Mouse (Mus musculus) forebrain, embryonic 16.5 days (tissue): Measurements from ENCODE around the gene Clstn3. TPM values are rescaled to one million over a fixed set of nuclear protein-coding genes. Genes with fewer than 3 reads are reported as not detected.
A peak's percentile ranks its signal among the peaks of the same experiment; 100 is the strongest.
"Not testable (repeated sequence)": the region's sequence is repeated elsewhere in the genome, so short reads cannot be mapped to it uniquely, and the experiment has no call there.

Experiments used
- ATAC-seq: fragments of 200-750 bp; cut with Nextera tagmentation; 2 replicates; pipeline ENCODE4 v1.8.0; 2017; ENCODE audit warnings: mild to moderate bottlenecking, moderate library complexity
- H3K27ac ChIP-seq: fragments of 300-500 bp; sonication (generic); 2 replicates; pipeline ENCODE4 v1.5.1; 2014; ENCODE audit warnings: low read length, control low read depth
- H3K27me3 ChIP-seq: fragments of 300-500 bp; sonication (generic); replicated peaks from 2 replicates; pipeline ENCODE4 v1.6.1; 2014; ENCODE audit warnings: low read length; ENCODE audit not compliant: control insufficient read depth, insufficient read depth
- H3K36me3 ChIP-seq: fragments of 300-500 bp; sonication (generic); 2 replicates; pipeline ENCODE4 v1.6.1; 2014; ENCODE audit not compliant: control insufficient read depth, insufficient read depth
- H3K4me1 ChIP-seq: fragments of 300-500 bp; sonication (generic); replicated peaks from 2 replicates; pipeline ENCODE4 v1.6.1; 2014; ENCODE audit warnings: low read length; ENCODE audit not compliant: control insufficient read depth, insufficient read depth
- H3K4me2 ChIP-seq: fragments of 300-500 bp; sonication (generic); 2 replicates; pipeline ENCODE4 v1.6.1; 2014; ENCODE audit warnings: mild to moderate bottlenecking, low read length, control low read depth
- H3K4me3 ChIP-seq: fragments of 300-500 bp; sonication (generic); replicated peaks from 2 replicates; pipeline ENCODE4 v1.5.1; 2014; ENCODE audit warnings: mild to moderate bottlenecking, low read length, control low read depth
- H3K9ac ChIP-seq: fragments of 300-500 bp; sonication (generic); replicated peaks from 2 replicates; pipeline ENCODE4 v1.6.1; 2014; ENCODE audit warnings: low read depth, low read length, control low read depth
- H3K9me3 ChIP-seq: fragments of 300-500 bp; sonication (generic); 2 replicates; pipeline ENCODE4 v1.6.1; 2016; ENCODE audit warnings: low read length; ENCODE audit not compliant: control insufficient read depth
- WGBS: fragments of 180-500 bp; shearing (Covaris S2); extraction: QIAGEN DNeasy Blood & Tissue Kit; methylation state at CpG from one replicate; pipeline ENCODE4 v1.1.7; 2014; 5-methylcytosine and 5-hydroxymethylcytosine counted together
- polyA plus RNA-seq: library from polyadenylated mRNA; unstranded; fragments of >200 nt; fragmentation: Nextera tagmentation; extraction: Ambion mirVana; gene quantifications from 2 replicates; pipeline ENCODE4 v1.2.1, GENCODE M21; 2015

Clstn3 gene
- polyA plus RNA-seq, 1 experiment from 2014 or later = 90.9 TPM

GRCm38 (mm10) chr6:124413770-124414149, 50.8 kb downstream of the Clstn3 start:
- ATAC-seq = no peak
- Histone ChIP-seq H3K9me3 (no peaks in the 10 kb centered on the region), H3K9ac (peak overlapping the region; percentile 78), H3K4me2 (peak overlapping the region; percentile 51), H3K27me3 (no peaks in the 10 kb centered on the region), H3K4me3 (peak overlapping the region; percentile 69), H3K27ac (peak overlapping the region; percentile 65; the same call in 1 of the 2 replicates), H3K4me1 (peaks cover 13% of the 10 kb centered on the region), H3K36me3 (peaks cover 7% of the 10 kb centered on the region; the same call in 1 of the 2 replicates)
- WGBS = 59% methylated on average over 3 of the region's 3 CpGs

GRCm38 (mm10) chr6:124408355-124408754, 56.2 kb downstream of the Clstn3 start:
- ATAC-seq = no peak
- 90% methylated on average over 5 of the region's 5 CpGs for WGBS
- Histone ChIP-seq H3K9me3 (no peaks in the 10 kb centered on the region), H3K9ac (no peak overlapping the region), H3K36me3 (peaks cover 25% of the 10 kb centered on the region), H3K27me3 (no peaks in the 10 kb centered on the region), H3K4me3 (no peak overlapping the region), H3K4me2 (no peak overlapping the region), H3K4me1 (peaks cover 4% of the 10 kb centered on the region), H3K27ac (no peak overlapping the region)

- H3K4me1 ChIP-seq = no peaks in the 10 kb centered on the region; the same call in 1 of the 2 replicates
- H3K4me2 ChIP-seq = no peak overlapping the region
- no peak overlapping the region for H3K27ac ChIP-seq
- no peaks in the 10 kb centered on the region for H3K9me3 ChIP-seq
- H3K4me3 ChIP-seq = no peak overlapping the region
- 0 out of 2 replicates have a peak, but pooled peaks have one; percentile 19 for ATAC-seq
- peaks cover 35% of the 10 kb centered on the region for H3K36me3 ChIP-seq
- H3K9ac ChIP-seq = no peak overlapping the region
- H3K27me3 ChIP-seq = no peaks in the 10 kb centered on the region
These were observed 57.4 kb downstream of the Clstn3 start for GRCm38 (mm10) chr6:124407180-124407579.

GRCm38 (mm10) chr6:124406326-124406725, 58.3 kb downstream of the Clstn3 start:
- H3K4me1 ChIP-seq = no peaks in the 10 kb centered on the region; the same call in 1 of the 2 replicates
- WGBS = 95% methylated on average over 10 of the region's 10 CpGs

GRCm38 (mm10) chr6:124399738-124400137, 64.9 kb downstream of the Clstn3 start:
- no peak for ATAC-seq
- Histone ChIP-seq H3K27me3 (no peaks in the 10 kb centered on the region), H3K4me1 (no peaks in the 10 kb centered on the region), H3K27ac (no peak overlapping the region), H3K9me3 (peaks cover under 1% of the 10 kb centered on the region), H3K9ac (no peak overlapping the region), H3K36me3 (peaks cover 63% of the 10 kb centered on the region), H3K4me2 (no peak overlapping the region), H3K4me3 (no peak overlapping the region)
- 95% methylated on average over 6 of the region's 6 CpGs for WGBS

More at GRCm38 (mm10) chr6:124406326-124406725, 58.3 kb downstream of the Clstn3 start:
- no peak overlapping the region for H3K27ac ChIP-seq
- H3K36me3 ChIP-seq = peaks cover 33% of the 10 kb centered on the region
- H3K4me3 ChIP-seq = no peak overlapping the region
- no peak overlapping the region for H3K9ac ChIP-seq
- H3K4me2 ChIP-seq = no peak overlapping the region
- H3K9me3 ChIP-seq = no peaks in the 10 kb centered on the region
- no peak for ATAC-seq
- H3K27me3 ChIP-seq = no peaks in the 10 kb centered on the region

GRCm38 (mm10) chr6:124394991-124395390, 69.6 kb downstream of the Clstn3 start:
- H3K27ac ChIP-seq, H3K27me3 ChIP-seq, H3K9ac ChIP-seq, H3K4me1 ChIP-seq, H3K4me3 ChIP-seq, ATAC-seq, H3K9me3 ChIP-seq, H3K4me2 ChIP-seq: not testable (repeated sequence)
- peaks cover 28% of the 10 kb centered on the region for H3K36me3 ChIP-seq
- 99% methylated on average over 3 of the region's 3 CpGs for WGBS

Other genes with a start within 250 kb of the Clstn3 start
- not detected in 2 replicates for gene Vmn2r27, start 232.9 kb downstream of the Clstn3 start, polyA plus RNA-seq
- 0.38 and 1.2 TPM in 2 replicates for gene Cd163, start 160.1 kb downstream of the Clstn3 start, polyA plus RNA-seq
- gene Pex5, start 49.7 kb downstream of the Clstn3 start, polyA plus RNA-seq = 92.2 and 92.5 TPM in 2 replicates
- gene C1rl, start 28.3 kb upstream of the Clstn3 start, polyA plus RNA-seq = 0.10 and 0.11 TPM in 2 replicates
- gene C1ra, start 47.6 kb upstream of the Clstn3 start, polyA plus RNA-seq = 0.11 and 0.55 TPM in 2 replicates
- 0.29 and 0.47 TPM in 2 replicates for gene C1s1, start 77.6 kb upstream of the Clstn3 start, polyA plus RNA-seq
- not detected in 2 replicates for gene C1rb, start 105.5 kb upstream of the Clstn3 start, polyA plus RNA-seq
- gene C1s2, start 171.3 kb upstream of the Clstn3 start, polyA plus RNA-seq = 0.08 and 0.21 TPM in 2 replicates
- gene Lpcat3, start 198.2 kb upstream of the Clstn3 start, polyA plus RNA-seq = 35.9 and 36.7 TPM in 2 replicates
- 142 and 150 TPM in 2 replicates for gene Emg1, start 247.4 kb upstream of the Clstn3 start, polyA plus RNA-seq
- 250 and 252 TPM in 2 replicates for gene Phb2, start 247.5 kb upstream of the Clstn3 start, polyA plus RNA-seq